Comparison of ENCODE assay signal across 23 mouse cellular contexts in the genomic region with DNA sequence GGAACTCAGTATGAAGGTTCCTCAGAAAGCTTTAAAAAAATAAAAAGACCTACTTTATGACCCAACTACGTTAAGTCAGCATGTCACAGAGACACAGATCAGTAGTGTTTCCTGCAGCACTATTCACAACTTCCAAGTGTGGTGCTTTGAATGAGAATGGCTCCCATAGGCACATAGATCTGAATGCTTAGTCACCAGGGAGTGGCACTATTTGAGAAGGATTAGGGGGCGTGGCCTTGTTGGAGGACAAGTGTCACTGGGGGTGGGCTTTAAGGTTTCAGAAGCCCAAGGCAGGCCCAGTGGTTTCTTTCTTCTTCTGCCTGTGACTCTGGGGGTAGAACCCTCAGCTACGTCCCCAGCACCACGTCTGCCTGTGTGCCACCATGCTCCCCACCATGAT.
"Had no signal": no experiment of that assay in that cellular context is flagged by ENCODE, and none has a peak within 500 bp of the region (broad histone marks: within the 10 kb centered on the region; RNA-seq: fewer than 3 reads in every experiment).

No protein-coding gene starts in this region.

- H3K4me1 ChIP-seq: heart, embryonic 15.5 days; liver, embryonic 13.5 days had no signal

- DNase-seq: gastrocnemius, adult 2 months; gastrocnemius, postnatal 10 days; gastrocnemius, postnatal 25 days; heart, adult 18-20 months; heart, postnatal 4 days; kidney, adult 18-20 months; kidney, adult 8-10 months; kidney, postnatal 10 days; kidney, postnatal 25 days; kidney, postnatal 4 days; liver; liver, embryonic 13.5 days had no signal

- H3K9me3 ChIP-seq: heart, embryonic 15.5 days; hindbrain, embryonic 12.5 days; intestine, embryonic 15.5 days; limb, embryonic 10.5 days had no signal

- H3K9ac ChIP-seq: heart, embryonic 13.5 days; heart, embryonic 15.5 days; hindbrain, embryonic 12.5 days; hindbrain, embryonic 14.5 days; intestine, embryonic 15.5 days; limb, embryonic 12.5 days; liver, embryonic 13.5 days had no signal

- H3K36me3 ChIP-seq: heart, embryonic 10.5 days; heart, embryonic 13.5 days; heart, embryonic 15.5 days; hindbrain, embryonic 10.5 days; hindbrain, embryonic 12.5 days; intestine, embryonic 15.5 days; limb, embryonic 10.5 days; limb, embryonic 12.5 days; liver, embryonic 13.5 days had no signal

- H3K27ac ChIP-seq: gastrocnemius, adult 2 months; heart, embryonic 10.5 days; heart, embryonic 13.5 days; heart, embryonic 15.5 days; hindbrain, embryonic 10.5 days; hindbrain, embryonic 12.5 days; hindbrain, embryonic 14.5 days; intestine, embryonic 15.5 days; layer of hippocampus, adult 2 months; left cerebral cortex, adult 2 months; limb, embryonic 10.5 days; limb, embryonic 12.5 days; liver, embryonic 13.5 days had no signal

- H3K4me3 ChIP-seq: gastrocnemius, adult 2 months; heart, embryonic 10.5 days; heart, embryonic 13.5 days; heart, embryonic 15.5 days; hindbrain, embryonic 10.5 days; hindbrain, embryonic 12.5 days; intestine, embryonic 15.5 days; layer of hippocampus, adult 2 months; left cerebral cortex, adult 2 months; limb, embryonic 10.5 days; limb, embryonic 12.5 days; liver, embryonic 13.5 days had no signal
